Mouse (Mus musculus): Measurements from ENCODE around the gene Grik1.

Gene Grik1

DNA sequence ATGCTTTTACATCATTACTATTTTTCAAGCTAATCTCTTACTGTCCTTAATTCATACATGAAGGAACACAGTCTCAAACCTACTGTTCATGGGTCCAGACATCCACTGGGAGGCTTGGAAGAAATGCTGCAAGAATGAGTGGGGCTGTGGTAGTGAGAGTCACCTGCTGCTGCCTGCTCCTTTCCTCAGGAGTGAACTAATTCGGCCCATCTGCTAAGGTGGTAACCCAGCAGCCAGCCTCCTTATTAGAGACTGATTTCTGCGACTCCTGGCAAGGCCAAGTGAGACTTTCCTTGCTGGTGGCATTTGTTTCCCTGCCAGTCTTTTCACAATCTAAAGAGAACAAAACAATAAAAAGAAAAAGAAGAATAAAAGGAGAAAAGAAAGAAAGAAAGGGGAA, 147.9 kb downstream of the Grik1 start:
- DNase-seq (ENCODE audit: low read depth, low spot score) = no peak

- no peak for DNase-seq (ENCODE audit: low read depth, low spot score)
These were observed 148.5 kb downstream of the Grik1 start for GRCm38 (mm10) chr16:88141594-88141993.

DNA sequence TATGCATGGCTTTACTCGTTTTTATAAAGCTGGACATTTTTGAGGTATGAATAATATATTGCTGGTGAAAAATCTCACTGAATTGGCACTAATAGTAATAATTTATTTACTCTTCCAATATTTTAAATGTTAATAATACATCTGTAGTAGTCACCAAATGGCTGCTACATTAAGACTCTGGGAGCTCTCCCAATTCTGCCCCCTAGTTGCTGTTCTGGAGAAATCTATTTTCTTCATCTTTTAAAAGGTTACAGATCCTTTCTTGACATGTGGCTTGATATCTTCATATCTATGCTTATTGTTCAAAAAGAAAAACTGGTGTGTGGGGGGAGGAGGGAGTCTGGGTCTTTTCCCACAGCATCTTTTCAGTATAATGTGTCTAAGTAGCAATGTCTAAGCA, 151.2 kb downstream of the Grik1 start:
- DNase-seq (ENCODE audit: low read depth, low spot score) = no peak

GRCm38 (mm10) chr16:88132919-88133318, 157.1 kb downstream of the Grik1 start:
- DNase-seq (ENCODE audit: low read depth, low spot score) = no peak

- DNase-seq (ENCODE audit: low read depth, low spot score) = no peak
These were observed 159.0 kb downstream of the Grik1 start for GRCm38 (mm10) chr16:88131103-88131502.

- no peak for DNase-seq (ENCODE audit: low read depth, low spot score)
These were observed 165.0 kb downstream of the Grik1 start for GRCm38 (mm10) chr16:88125098-88125497.

GRCm38 (mm10) chr16:88112551-88113138, 177.4 kb downstream of the Grik1 start:
- DNase-seq (ENCODE audit: low read depth, low spot score) = no peak

- no peak for DNase-seq (ENCODE audit: low read depth, low spot score)
These were observed 178.6 kb downstream of the Grik1 start for GRCm38 (mm10) chr16:88111459-88111858.

DNA sequence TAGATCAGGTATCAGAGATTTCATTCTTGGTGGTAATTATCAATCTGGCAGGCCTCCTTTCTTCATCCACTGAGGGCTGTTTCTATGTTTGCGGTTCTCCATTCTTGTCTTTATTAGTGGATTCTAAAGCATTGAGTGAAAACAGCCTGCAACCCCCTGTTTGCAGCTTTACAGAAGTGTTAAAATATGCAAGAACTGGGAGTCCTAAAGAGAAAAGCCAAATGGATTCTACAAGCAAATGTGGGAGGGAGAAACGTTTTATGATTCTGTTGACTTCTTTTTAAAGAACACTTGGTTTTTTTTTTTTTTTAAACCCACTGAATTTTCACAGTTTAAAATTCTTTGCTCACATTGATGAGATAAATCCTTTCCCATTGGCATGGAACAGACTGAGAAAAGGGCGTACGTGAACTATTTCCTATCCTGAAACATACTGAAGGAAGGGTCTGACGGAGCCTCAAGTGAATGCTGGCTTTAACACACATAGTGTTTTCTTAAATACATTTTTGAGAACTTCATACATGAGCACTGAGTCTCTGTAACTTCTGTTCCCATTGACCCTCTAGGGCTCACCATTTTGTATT, 195.8 kb downstream of the Grik1 start:
- DNase-seq (ENCODE audit: low read depth, low spot score) = no peak

DNA sequence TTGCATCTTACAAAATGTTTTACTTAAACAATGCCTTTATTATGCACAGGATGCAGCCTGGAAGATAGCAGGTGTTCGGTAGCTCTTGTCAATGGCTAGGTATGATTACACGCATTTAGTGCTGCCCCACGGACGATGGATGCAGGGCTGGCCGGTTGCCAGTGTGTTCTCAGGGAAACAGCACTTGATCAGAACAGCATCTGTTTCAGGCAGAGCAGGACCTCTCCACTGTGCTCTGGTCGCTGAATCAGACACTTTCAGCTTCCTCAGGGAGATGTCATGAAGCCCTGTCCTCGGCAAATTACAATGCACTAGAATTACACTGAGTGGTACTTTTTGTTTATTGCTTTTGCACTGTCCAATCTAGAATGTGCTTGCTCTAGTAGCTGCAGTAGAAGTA, 202.8 kb downstream of the Grik1 start:
- no peak for DNase-seq (ENCODE audit: low read depth, low spot score)

GRCm38 (mm10) chr16:88074716-88075115, 215.3 kb downstream of the Grik1 start:
- DNase-seq (ENCODE audit: low read depth, low spot score) = no peak

DNA sequence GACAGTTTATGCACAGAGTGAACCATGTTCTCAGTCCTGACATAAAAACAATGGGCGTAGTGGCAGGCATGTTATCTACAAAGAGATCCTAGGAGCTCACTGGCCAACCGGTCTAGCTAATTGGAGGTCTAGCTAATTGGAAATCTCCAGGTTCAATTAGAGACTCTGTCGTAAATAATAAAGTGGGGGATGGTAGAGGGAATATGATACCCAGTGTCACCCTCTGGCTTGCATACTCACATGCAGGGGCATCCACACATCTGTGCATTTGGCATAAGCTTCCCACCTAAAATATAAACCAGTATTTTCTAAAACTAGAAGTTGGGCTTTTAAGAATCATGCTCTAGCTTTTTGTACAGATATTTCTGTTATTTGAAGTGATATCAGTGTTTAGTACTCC, 229.1 kb downstream of the Grik1 start:
- no peak for DNase-seq (ENCODE audit: low read depth, low spot score)

- no peak for DNase-seq (ENCODE audit: low read depth, low spot score)
These were observed 241.9 kb downstream of the Grik1 start for GRCm38 (mm10) chr16:88048121-88048520.

DNA sequence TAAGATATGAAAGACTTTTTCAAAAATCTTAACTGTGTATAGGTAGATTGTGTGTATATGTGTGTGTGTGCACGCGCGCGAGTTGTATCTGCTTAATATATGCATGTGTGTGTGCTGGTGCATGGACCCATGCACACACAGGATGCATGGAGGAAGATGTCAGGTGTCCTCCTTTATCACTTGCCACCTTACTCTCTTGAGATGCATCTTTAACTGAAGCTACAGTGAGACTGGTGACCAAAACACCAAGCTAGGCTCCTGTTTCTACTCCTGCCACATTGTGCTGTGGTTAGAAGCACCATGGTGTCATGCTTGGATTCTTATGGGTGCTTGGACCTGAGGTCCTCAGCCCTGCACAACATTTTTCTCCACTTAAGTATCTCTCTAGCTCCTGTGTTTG, 245.7 kb downstream of the Grik1 start:
- DNase-seq (ENCODE audit: low read depth, low spot score) = no peak

DNA sequence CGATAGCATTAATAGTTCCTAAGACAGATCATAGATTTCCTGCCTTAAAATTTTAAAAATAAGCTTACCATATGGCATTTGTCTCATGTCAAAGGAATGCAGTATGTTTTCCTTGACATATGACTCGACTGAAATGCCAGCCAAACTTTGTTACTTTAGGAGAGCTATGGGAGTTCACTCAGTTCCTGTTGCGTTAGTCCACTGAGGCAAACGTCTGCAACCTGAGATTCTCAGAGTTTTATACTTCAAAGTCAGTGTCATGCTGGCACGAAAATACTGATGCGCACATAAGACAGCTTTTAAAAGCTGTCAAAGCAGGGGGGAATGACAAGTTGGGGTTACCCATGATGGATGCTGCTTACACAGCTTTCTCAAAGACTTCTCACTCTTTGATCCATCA, 247.6 kb downstream of the Grik1 start:
- DNase-seq (ENCODE audit: low read depth, low spot score) = no peak

DNA sequence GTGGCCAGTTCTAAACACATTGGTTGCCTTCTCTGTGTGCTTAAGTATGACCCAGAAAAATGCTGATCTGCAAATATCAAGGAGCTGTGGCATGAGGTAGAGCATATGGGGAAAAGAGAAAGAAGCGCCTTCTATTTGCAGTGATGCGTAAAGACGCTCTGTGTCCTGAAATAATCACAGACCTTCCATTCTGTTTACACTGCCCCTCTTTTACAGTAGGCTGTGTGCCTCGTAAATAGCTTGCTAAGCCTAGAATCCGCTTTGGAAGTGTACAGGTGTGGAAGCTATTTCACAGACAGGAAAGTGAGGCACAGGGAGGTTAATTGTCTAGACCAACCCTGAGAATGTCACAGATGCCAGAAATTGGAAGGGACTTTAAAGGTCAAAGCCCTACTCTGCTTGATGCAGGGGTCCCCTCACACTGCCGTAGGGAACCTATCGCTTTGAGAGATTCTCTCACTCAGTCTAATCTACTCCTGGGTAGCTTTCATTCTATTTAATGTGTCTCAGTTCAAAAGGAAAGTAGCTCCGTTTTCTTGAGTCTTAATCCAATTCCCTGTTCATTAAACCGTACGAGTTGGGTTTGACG, 251.5 kb downstream of the Grik1 start:
- DNase-seq (ENCODE audit: low read depth, low spot score) = no peak

DNA sequence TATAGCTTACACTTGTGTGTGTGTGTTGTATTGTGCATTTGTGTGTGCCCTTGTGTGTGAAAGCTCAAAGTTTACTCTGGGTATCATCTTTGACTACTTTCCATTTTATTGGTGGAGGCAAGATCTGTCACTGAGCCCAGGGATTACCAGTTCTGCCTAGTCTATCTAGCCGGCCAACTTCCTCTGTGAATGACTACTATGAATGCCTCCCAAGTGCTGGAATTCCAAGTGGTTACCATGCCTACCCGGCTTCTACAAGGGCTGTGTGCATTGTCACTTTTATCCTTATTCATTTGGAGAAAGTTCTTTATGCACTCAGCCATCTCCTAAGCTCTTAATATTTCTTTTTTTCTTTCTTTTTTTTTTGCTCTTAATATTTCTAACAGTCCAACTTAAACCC, 301.3 kb downstream of the Grik1 start:
- DNase-seq (ENCODE audit: low read depth, low spot score) = no peak

- no peak for DNase-seq (ENCODE audit: low read depth, low spot score)
These were observed 305.7 kb downstream of the Grik1 start for GRCm38 (mm10) chr16:87984201-87984870.

- DNase-seq (ENCODE audit: low read depth, low spot score) = no peak
These were observed 316.0 kb downstream of the Grik1 start for GRCm38 (mm10) chr16:87974076-87974443.

GRCm38 (mm10) chr16:87973394-87974075, 316.5 kb downstream of the Grik1 start:
- no peak for DNase-seq (ENCODE audit: low read depth, low spot score)

GRCm38 (mm10) chr16:87971911-87972310, 318.2 kb downstream of the Grik1 start:
- no peak for DNase-seq (ENCODE audit: low read depth, low spot score)

DNA sequence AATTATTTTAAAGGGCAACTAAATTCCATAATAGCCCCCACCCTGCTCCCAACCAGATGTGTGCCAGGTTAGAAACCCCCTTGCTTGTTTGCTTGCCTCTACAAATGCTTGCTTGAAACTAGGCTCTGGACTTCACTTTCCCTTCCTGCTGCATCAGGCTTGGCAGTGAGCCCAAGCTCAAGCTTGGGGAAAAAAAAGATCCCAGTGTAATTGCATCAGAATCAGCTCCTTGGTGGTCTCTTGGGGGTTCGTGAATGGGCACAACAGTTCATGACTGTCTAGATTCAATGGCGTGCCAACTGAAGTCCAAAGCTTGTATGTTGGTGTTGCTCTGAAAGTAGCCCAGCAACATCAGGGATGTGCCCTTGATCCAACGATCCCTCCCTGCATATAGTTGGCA, 320.1 kb downstream of the Grik1 start:
- no peak for DNase-seq (ENCODE audit: low read depth, low spot score)

Data from embryo, embryonic 11.5 days (tissue).